Mouse (Mus musculus) liver, adult 2 months (tissue): ENCODE results near the gene Gm20388.

Experiments used
- CTCF ChIP-seq: fragments of 200-500 bp; IDR thresholded peaks from 2 replicates; pipeline ENCODE4 v1.5.1; 2011; ENCODE audit warnings: low read depth, low read length, control low read depth
- POLR2A ChIP-seq: fragments of 200-500 bp; IDR thresholded peaks from 2 replicates; pipeline ENCODE4 v1.6.1; 2011; ENCODE audit warnings: low read length, control low read depth; ENCODE audit not compliant: insufficient read depth; ENCODE audit errors: extremely low read depth

- TF ChIP-seq CTCF (no peak), POLR2A (no peak)
Observed at GRCm38 (mm10) chr8:120760341-120761215, 849.9 kb downstream of the Gm20388 start.
